Mouse (Mus musculus): ENCODE data around the gene Bcl2a1d.
"Not testable (repeated sequence)": the region's sequence is repeated elsewhere in the genome, so short reads cannot be mapped to it uniquely, and the experiment has no call there.

GRCm38 (mm10) chr9:88714515-88714914 is 17.2 kb downstream of the Bcl2a1d start:
- not testable (repeated sequence) for TF ChIP-seq CTCF (conservative IDR thresholded peaks at IDR 0.05; ENCODE audit: low read length); NANOG (IDR thresholded peaks at IDR 0.05; ENCODE audit: borderline replicate concordance, low read length)

Data from E14TG2a.4 (cell line).